Mouse (Mus musculus) heart, postnatal 0 days (tissue): ENCODE data around the gene Ccdc141.

ENCODE experiments used
- CTCF ChIP-seq: IDR thresholded peaks from 2 replicates; pipeline ENCODE4 v1.5.1; 2016; ENCODE audit warnings: antibody characterized with exemption, control low read depth, low read depth
- EP300 ChIP-seq: IDR thresholded peaks from 2 replicates; pipeline ENCODE4 v1.6.1; 2016; ENCODE audit warnings: antibody characterized with exemption, low read depth

- no peak for TF ChIP-seq CTCF
- no peak for TF ChIP-seq EP300
Measured at GRCm38 (mm10) chr2:77162135-77162534, 8.3 kb downstream of the Ccdc141 start.
